Mouse (Mus musculus): ENCODE measurements around the gene Metap2. TPM values are rescaled to one million over a fixed set of nuclear protein-coding genes. Genes with fewer than 3 reads are reported as not detected.
"Not testable (repeated sequence)": the region's sequence is repeated elsewhere in the genome, so short reads cannot be mapped to it uniquely, and the experiment has no call there.

Metap2 gene
- total RNA-seq, 2 experiments from 2014 or later, result 124 to 136 TPM

- Histone ChIP-seq H3K4me3 (no peak overlapping the region), H3K27ac (no peak overlapping the region)
- no peak for DNase-seq (ENCODE audit: low spot score in 2 of 2)
- no peak for TF ChIP-seq CTCF (conservative IDR thresholded peaks at IDR 0.05)
Measured at GRCm38 (mm10) chr10:93868886-93869285, 28.0 kb downstream of the Metap2 start.

GRCm38 (mm10) chr10:93868401-93868800 lies 28.5 kb downstream of the Metap2 start:
- no peak for DNase-seq (ENCODE audit: low spot score in 2 of 2)
- TF ChIP-seq CTCF (conservative IDR thresholded peaks at IDR 0.05), result no peak
- no peak overlapping the region for H3K27ac ChIP-seq
- no peak overlapping the region for H3K4me3 ChIP-seq

- DNase-seq (ENCODE audit: low spot score in 2 of 2), result no peak
- no peak for TF ChIP-seq CTCF (conservative IDR thresholded peaks at IDR 0.05)
- Histone ChIP-seq H3K4me3 (no peak overlapping the region), H3K27ac (no peak overlapping the region)
Measured at GRCm38 (mm10) chr10:93856095-93856494, 40.8 kb downstream of the Metap2 start.

GRCm38 (mm10) chr10:93855126-93855525 lies 41.8 kb downstream of the Metap2 start:
- TF ChIP-seq CTCF (conservative IDR thresholded peaks at IDR 0.05), result no peak
- Histone ChIP-seq H3K27ac (no peak overlapping the region), H3K4me3 (no peak overlapping the region)
- no peak for DNase-seq (ENCODE audit: low spot score in 2 of 2)

GRCm38 (mm10) chr10:93846706-93847105 lies 50.2 kb downstream of the Metap2 start:
- Histone ChIP-seq H3K4me3 (no peak overlapping the region), H3K27ac (no peak overlapping the region)
- no peak for DNase-seq (ENCODE audit: low spot score in 2 of 2)
- TF ChIP-seq CTCF (conservative IDR thresholded peaks at IDR 0.05), result no peak

GRCm38 (mm10) chr10:93835115-93835514 lies 61.8 kb downstream of the Metap2 start:
- not testable (repeated sequence) for H3K27ac ChIP-seq; DNase-seq (ENCODE audit: low spot score in 2 of 2)

GRCm38 (mm10) chr10:93834394-93834745 lies 62.5 kb downstream of the Metap2 start:
- no peak overlapping the region for H3K27ac ChIP-seq
- H3K4me3 ChIP-seq, result peak overlapping the region; percentile 41
- TF ChIP-seq CTCF (conservative IDR thresholded peaks at IDR 0.05), result no peak
- DNase-seq (ENCODE audit: low spot score in 2 of 2), result no peak

More at GRCm38 (mm10) chr10:93835115-93835514, 61.8 kb downstream of the Metap2 start:
- H3K4me3 ChIP-seq, result not testable (repeated sequence)

GRCm38 (mm10) chr10:93833699-93834393 lies 63.0 kb downstream of the Metap2 start:
- no peak for DNase-seq (ENCODE audit: low spot score in 2 of 2)
- Histone ChIP-seq H3K4me3 (peak overlapping the region; percentile 41), H3K27ac (no peak overlapping the region)
- TF ChIP-seq CTCF (conservative IDR thresholded peaks at IDR 0.05), result no peak

- no peak for DNase-seq (ENCODE audit: low spot score in 2 of 2)
- Histone ChIP-seq H3K27ac (no peak overlapping the region), H3K4me3 (peak overlapping the region; percentile 41)
- TF ChIP-seq CTCF (conservative IDR thresholded peaks at IDR 0.05), result no peak
Measured at GRCm38 (mm10) chr10:93833370-93833698, 63.6 kb downstream of the Metap2 start.

- no peak for DNase-seq (ENCODE audit: low spot score in 2 of 2)
- no peak overlapping the region for H3K27ac ChIP-seq
- no peak for TF ChIP-seq CTCF (conservative IDR thresholded peaks at IDR 0.05)
Measured at GRCm38 (mm10) chr10:93832811-93833210, 64.1 kb downstream of the Metap2 start.

GRCm38 (mm10) chr10:93831730-93832574 lies 64.9 kb downstream of the Metap2 start:
- Histone ChIP-seq H3K4me3 (no peak overlapping the region), H3K27ac (no peak overlapping the region)
- DNase-seq (ENCODE audit: low spot score in 2 of 2), result no peak
- TF ChIP-seq CTCF (conservative IDR thresholded peaks at IDR 0.05), result no peak

More at GRCm38 (mm10) chr10:93832811-93833210, 64.1 kb downstream of the Metap2 start:
- H3K4me3 ChIP-seq, result no peak overlapping the region

GRCm38 (mm10) chr10:93830931-93831729 lies 65.8 kb downstream of the Metap2 start, which contains the start of gene Usp44:
Usp44 (plus strand) TSS chr10:93831555.
- no peak for TF ChIP-seq CTCF (conservative IDR thresholded peaks at IDR 0.05)
- Histone ChIP-seq H3K4me3 (no peak within 1 kb of the TSS), H3K27ac (no peak within 1 kb of the TSS)
- no peak for DNase-seq (ENCODE audit: low spot score in 2 of 2)
